8 mouse cellular contexts compared by ENCODE assay signal in genomic region chr14:105922874-105923273, GRCm38 (mm10). TPM values are rescaled to one million over a fixed set of nuclear protein-coding genes. Genes with fewer than 3 reads are reported as not detected.
DNase-seq lines count a peak whose midpoint lies in the region; ATAC-seq and TF ChIP-seq lines count a peak whose summit lies in the region.

No protein-coding gene starts in this region.

- H3K27me3 ChIP-seq in ES-Bruce4 (ENCODE audit: control insufficient read depth, insufficient read depth, low read length, poor library complexity, severe bottlenecking): no peaks in the 10 kb centered on the region

- H3K4me1 ChIP-seq in ES-Bruce4 (ENCODE audit: control insufficient read depth, insufficient read depth, low read length): peaks cover 4% of the 10 kb centered on the region

- H3K4me3 ChIP-seq in ES-Bruce4 (ENCODE audit: low read depth, low read length): no peak overlapping the region

- DNase-seq in adrenal gland, postnatal 10 days: peak; percentile 31
- DNase-seq in adrenal gland, adult 18-20 months (ENCODE audit: low spot score in 2 of 2): no peak
- DNase-seq in lung, postnatal 10 days: peak; percentile 18
- DNase-seq in left cerebral cortex, postnatal 10 days (ENCODE audit: extremely low spot score in 1 of 2, low spot score in 2 of 2): no peak
- no peak for DNase-seq in layer of hippocampus, adult 9-11 months
- DNase-seq in thymus, postnatal 4 days: no peak

- no peak for TF ChIP-seq CTCF in ES-Bruce4 (IDR thresholded peaks at IDR 0.05; ENCODE audit: low read depth, low read length)

- H3K9me3 ChIP-seq in ES-Bruce4 (replicated peaks; ENCODE audit: control insufficient read depth, insufficient read depth, low read length, poor library complexity, severe bottlenecking): peaks cover 12% of the 10 kb centered on the region

- peak overlapping the region; percentile 76 for H3K27ac ChIP-seq in ES-Bruce4 (ENCODE audit: insufficient read depth, low read length)

- peak; percentile 84 for ATAC-seq in granulocyte monocyte progenitor cell, adult 5-6 weeks (replicated peaks; ENCODE audit: poor library complexity, severe bottlenecking)

- TF ChIP-seq EP300 in ES-Bruce4 (IDR thresholded peaks at IDR 0.05; ENCODE audit: insufficient read depth, low read depth, low read length): peak; percentile 71; the same call in 1 of the 2 replicates

- intact Hi-C loops in left cerebral cortex, postnatal 10 days (cut with DNase I): loop anchor here (5.0 to 10.0 kb wide), 2 partner anchors 446 to 528 kb away; no protein-coding TSS in a partner anchor

- H3K9ac ChIP-seq in ES-Bruce4 (ENCODE audit: low read depth, poor library complexity, severe bottlenecking): peak overlapping the region; percentile 45; the same call in 1 of the 2 replicates

- no peaks in the 10 kb centered on the region for H3K36me3 ChIP-seq in ES-Bruce4 (ENCODE audit: control insufficient read depth, insufficient read depth, low read length, poor library complexity, severe bottlenecking)

- TF ChIP-seq POLR2A in ES-Bruce4 (IDR thresholded peaks at IDR 0.05; ENCODE audit: insufficient read depth, low read length): no peak

RNA-seq across cellular contexts. Expression of gene Spry2, which starts 26.3 kb away (rescaled TPM):
- 10 to 100 TPM; 39.4 to 41.3 TPM for total RNA-seq in adrenal gland, postnatal 10 days (2021)
- total RNA-seq in adrenal gland, adult 18-20 months (2021): 10 to 100 TPM; 28.3 to 29.1 TPM
- polyA plus RNA-seq in ES-Bruce4 (2011; ENCODE audit: insufficient read depth, insufficient read length, low read depth, missing spikeins): 69.6 and 71.3 TPM in 2 replicates
- total RNA-seq in granulocyte monocyte progenitor cell, adult 5-6 weeks (2014; fragmentation: Nextera tagmentation): 7.9 and 9.1 TPM in 2 replicates
- total RNA-seq in granulocyte monocyte progenitor cell, adult 5-6 weeks (2017): 6.8 and 9.3 TPM in 2 replicates
- 10 to 100 TPM; 63.5 to 70.8 TPM for total RNA-seq in left cerebral cortex, postnatal 10 days (2021)

Comparison
In these comparisons a context has a peak if more than half of its experiments do, and no peak if none do; other contexts are left out.
1. DNase-seq: peak in adrenal gland, postnatal 10 days (single experiment) and lung, postnatal 10 days (single experiment); none in adrenal gland, adult 18-20 months (0 of 2), left cerebral cortex, postnatal 10 days (0 of 2), layer of hippocampus, adult 9-11 months (single experiment) and thymus, postnatal 4 days (single experiment).